Mouse (Mus musculus) heart, postnatal 25 days (tissue): ENCODE measurements around the gene Cphx1. TPM values are rescaled to one million over a fixed set of nuclear protein-coding genes. Genes with fewer than 3 reads are reported as not detected.
"Not testable (repeated sequence)": the region's sequence is repeated elsewhere in the genome, so short reads cannot be mapped to it uniquely, and the experiment has no call there.

Experiments used
- DNase-seq: peaks from one replicate; pipeline ENCODE4 v3.0.0; 2022; ENCODE audit warnings: low spot score
- intact Hi-C: fragments of 180-260 bp; cut with DNase I; formaldehyde crosslinking; loops from one replicate; pipeline ENCODE4 v1.15.1; 2025
- total RNA-seq, 2 experiments: library from RNA; stranded (reverse); gene quantifications; 2 replicates each; pipeline ENCODE4 v1.2.3; 2021

The Cphx1 gene
- total RNA-seq = not detected

DNA sequence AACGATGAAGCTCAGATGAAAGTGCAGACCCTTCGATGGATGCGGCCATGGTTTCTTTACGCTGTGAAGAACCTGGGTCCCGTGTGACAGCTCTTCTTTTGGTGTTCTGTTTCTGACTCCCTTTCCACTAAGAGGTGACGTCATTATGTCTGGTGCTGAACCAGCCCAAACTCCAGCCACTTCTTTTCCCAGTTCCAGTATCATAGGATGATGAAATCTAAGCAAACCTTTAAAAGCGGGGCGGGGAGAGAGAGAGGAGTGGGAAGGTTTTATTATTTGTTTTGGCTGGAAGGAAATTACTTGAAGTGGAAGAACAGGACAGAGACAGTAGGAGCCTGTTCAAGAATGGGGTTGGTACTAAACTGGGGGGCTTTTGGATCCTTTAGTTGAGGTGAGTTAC, at the start of gene Cphx1:
TSS of gene Cphx1 (plus strand) at position 301 of the 400 bp plus-strand sequence.
- intact Hi-C loops, DNase-seq: not testable (repeated sequence)

DNA sequence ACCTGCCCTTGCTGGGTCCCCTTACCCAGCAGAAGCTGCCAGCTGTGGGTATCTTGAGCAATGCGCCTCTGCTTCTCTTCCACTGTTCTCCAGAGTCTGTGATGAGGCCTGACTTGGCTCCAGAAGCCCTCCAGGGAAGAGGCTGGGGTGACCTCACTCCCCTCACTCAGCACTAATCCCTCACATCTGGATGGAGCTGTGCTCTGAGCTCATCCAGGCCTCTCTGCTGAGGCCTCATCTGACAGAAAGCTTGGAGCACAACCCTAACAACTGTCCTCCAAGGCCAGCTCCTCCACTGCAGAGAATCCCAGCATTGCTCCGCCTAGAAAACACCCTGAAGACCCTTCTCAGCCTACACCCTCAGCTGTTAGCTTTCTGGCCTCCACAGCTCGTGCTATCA, 43.5 kb upstream of the Cphx1 start:
- DNase-seq, intact Hi-C loops: not testable (repeated sequence)

DNA sequence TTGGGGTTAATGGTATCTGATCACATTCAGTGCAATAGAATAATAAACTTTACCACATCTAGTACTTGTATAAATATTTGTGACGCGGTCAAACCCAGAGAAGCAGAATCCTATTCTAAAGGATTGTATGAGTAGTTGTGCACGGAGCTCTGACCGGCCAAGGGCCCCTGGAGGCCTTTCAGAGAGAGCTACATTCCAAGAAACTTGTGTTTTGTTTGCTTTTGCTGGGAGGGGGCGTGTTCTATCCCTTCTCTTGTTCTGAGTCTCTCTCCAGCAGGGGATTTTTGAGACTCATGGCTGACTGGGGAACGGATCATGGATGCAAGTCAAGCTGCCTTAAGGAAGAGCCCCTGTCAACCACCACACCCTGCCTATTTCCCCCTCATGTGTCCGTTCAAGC, 42.4 kb upstream of the Cphx1 start:
- intact Hi-C loops, DNase-seq: not testable (repeated sequence)

DNA sequence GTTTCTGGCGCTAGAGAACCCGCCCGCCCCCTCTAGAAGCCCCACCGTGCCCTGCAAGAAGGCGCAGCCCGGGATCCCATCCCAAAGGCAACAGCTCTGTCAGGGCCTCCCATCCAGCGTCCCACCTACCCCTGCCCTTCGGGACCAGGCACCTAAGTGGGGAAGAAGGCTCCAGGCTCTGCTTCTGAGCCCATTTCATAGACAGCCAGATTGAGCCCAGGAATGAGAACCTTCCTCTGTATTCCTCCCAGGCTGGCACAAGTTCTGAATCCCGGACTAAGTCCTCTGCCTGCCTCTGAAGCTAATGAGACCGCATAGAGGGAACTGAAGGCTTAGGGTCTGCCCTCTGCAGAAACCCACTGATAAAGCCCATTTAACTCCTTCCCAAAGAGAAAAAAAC, 35.1 kb upstream of the Cphx1 start, which contains the start of gene Plac9a:
TSS of gene Plac9a (minus strand) at position 101 of the 400 bp plus-strand sequence.
- DNase-seq, intact Hi-C loops: not testable (repeated sequence)

DNA sequence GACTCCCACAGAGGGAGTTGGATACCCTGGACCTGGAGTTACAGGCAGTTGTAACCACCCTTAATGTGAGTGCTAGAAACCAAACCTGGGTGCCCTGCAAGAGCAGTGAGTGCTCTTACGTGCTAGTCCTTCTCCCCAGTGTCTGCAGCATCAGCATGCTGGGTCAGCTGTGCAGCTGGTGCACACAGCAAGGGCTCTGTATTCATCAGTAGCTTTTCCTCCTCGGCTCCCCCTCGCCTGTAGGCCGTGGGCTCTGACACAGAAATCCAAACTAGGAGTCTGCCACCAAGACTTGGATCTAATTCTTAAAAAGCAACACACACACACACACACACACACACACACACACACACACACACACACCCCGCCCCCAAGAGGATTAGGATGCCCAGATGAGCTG, 32.9 kb upstream of the Cphx1 start:
- DNase-seq, intact Hi-C loops: not testable (repeated sequence)

DNA sequence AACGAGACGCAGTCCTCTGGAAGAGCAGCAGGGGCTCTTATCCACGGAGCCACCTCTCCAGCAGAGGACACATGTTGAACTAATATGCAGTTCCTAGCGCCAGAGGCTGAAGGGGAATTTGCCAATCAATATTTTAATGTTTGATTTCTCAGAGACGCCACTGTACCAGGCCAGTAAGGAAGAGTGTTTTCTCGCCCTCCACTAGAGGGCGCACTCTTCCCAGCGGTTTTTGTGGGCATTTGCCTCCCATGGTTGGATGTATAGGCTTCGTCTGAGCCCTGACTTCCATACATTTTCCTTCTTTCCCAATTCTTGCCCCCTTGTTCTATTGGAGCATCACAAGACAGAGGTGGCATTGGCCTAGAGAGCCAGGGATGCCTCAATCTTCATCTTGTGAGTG, 30.8 kb upstream of the Cphx1 start:
- intact Hi-C loops, DNase-seq: not testable (repeated sequence)

DNA sequence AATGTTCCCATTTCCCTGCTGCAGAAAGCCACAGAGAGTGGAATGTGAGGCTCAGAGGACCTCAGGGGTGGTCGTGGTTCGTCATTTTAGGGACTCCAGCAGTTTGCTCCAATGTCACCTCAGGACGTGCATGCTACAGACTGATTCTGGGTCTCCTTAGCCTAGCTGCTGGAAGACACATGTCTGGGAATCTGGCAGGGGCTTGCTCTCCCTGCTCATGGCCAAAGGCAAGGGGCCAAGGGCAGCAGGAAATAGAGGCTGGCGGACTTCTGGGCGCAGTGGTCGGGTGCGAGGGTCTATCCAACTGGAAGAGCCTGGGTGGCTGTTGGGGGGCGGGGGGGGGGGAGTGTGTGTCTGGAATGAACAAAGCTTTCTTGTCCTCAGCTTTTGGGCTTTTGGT, 29.1 kb upstream of the Cphx1 start:
- DNase-seq, intact Hi-C loops: not testable (repeated sequence)

DNA sequence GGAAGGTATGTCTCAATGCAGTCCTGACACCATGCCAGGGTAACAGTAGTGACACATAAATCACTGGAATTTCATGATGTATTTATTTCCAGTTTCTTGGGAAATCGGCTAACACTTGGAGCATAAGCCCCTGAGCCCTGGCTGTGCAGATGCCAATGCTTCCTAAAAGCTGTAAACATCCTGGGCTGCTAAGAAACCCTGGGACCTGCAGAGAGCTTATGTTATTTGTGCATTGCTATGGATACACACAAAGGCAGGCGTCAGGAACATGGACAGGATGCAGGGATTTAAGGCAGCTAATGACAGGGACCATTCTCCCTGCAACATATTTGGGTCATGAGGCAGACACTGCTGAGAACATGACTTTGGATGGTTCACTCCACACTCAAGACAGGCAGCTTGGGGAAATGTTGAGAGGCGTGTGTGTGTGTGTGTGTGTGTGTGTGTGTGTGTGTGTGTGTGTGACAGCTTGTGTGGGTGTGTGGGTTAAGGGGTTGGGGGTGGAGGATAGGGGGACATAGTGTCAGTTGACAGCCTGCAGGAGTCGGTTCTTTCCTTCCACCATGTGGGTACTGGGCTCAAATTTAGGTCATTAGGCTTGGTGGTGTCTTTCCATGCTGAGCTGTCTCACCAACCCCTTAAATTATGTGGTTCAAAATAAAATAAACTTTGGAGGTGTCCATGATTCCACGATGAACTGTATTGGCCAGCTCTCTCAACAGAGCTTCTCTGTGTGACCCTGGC, 19.5 kb upstream of the Cphx1 start:
- DNase-seq, intact Hi-C loops: not testable (repeated sequence)

DNA sequence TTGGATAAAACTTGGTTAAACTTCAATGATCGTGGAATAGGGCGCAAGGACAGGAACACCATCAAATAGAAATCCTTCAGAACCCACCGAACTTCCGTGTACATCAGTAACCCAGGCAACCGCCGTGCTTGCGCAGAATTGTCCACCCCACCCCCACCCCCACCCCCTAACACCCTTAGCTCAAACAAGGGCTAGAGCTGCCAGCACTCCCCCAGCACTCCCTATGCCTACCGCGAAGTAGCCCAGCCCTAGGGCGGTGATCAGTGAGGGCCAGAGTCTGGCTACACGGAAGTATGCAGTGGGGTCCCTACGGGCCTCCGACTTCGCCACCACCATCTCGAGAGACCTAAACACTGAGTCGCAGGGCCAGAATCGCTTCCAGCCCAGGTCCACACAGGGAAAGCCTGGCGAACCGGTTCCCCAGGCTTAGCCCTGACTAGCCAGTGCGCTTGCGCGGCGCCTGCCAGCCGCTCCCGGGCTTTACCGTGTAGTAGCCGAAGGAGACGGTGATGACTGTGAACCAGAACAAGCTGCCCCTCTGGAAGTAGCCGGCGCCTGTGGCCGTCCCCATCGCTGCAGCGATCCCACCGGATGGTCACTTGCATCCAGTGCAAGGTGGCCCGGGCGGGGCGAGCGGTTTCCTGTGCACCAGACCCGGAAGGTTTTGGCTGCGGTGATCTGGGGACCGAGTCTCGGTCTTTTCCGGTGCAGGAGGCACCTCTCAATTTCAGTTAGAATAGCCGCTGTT, 11.1 kb upstream of the Cphx1 start:
- intact Hi-C loops, DNase-seq: not testable (repeated sequence)

DNA sequence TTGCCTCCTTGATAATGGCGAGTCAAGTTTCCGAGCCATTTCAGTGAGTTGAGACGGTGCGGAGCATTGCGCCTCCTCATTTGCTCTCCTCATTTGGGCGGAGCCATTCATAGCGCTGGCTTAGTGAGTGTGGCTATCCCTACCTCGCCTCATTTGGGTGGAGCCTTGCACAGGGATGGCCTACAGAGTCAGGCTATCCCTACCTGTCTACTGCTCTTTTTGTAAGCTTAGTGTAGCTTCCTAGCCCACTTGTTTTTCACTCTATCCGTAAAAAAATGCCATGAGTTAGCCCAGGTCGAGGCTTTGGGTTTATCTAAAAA, 10.6 kb upstream of the Cphx1 start, which contains the start of gene Tmem254a:
TSS of gene Tmem254a (minus strand) at position 111 of the 320 bp plus-strand sequence.
- intact Hi-C loops, DNase-seq: not testable (repeated sequence)

DNA sequence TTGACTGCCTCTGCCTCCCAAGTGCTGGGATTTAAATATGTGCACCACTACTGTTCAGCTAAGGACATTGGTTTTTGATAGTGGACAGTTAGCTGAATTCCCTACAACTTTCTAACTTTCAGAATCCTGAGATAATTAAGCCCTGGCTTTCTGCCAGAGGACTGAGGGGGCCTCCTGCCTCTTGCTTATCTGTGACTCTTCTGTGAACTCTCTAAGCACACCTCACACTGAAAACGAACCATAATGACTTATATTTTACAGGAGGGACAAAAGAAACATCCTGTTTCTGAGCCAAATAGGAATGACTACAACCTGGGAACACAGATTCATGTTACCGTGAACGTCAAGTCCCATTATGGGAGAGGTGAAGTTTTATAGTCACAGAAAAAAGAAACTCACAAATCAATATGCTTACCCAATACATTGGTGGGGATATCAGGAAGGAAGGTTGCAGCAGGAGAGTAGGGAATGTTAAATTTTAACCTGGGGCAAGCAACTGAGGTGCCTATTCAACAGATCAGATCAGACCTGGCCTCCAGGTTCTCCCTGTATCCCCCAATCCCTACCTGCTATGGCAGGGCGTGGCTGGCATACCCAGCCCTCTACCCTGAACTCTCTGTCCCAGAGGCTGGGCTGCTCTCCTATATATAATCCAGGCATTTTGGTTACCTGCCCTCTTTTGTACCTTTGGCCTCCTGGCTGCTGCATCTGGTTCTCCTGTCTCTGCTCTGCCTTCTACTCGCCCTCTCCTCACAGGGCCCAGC, 1.1 kb upstream of the Cphx1 start:
- DNase-seq, intact Hi-C loops: not testable (repeated sequence)

DNA sequence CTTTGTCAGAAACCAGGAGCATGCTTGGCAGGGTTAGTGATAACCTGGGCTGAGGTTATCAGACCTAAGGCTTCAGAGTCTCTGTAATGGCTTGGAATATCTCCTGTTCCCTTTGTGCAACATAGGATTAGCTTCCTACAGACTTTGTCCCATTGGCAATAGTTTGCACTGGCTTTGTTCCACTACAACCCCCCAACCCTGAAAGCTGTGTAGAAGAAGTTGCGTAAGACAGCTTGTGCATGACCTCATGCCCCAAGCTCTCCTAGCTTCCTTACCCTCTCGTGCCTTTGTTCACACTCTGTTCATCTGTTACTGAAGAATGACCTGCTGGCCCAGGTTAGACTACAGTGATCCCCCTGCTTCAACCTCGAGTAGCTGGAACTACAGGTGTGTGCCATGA, 19.8 kb downstream of the Cphx1 start:
- intact Hi-C loops, DNase-seq: not testable (repeated sequence)

DNA sequence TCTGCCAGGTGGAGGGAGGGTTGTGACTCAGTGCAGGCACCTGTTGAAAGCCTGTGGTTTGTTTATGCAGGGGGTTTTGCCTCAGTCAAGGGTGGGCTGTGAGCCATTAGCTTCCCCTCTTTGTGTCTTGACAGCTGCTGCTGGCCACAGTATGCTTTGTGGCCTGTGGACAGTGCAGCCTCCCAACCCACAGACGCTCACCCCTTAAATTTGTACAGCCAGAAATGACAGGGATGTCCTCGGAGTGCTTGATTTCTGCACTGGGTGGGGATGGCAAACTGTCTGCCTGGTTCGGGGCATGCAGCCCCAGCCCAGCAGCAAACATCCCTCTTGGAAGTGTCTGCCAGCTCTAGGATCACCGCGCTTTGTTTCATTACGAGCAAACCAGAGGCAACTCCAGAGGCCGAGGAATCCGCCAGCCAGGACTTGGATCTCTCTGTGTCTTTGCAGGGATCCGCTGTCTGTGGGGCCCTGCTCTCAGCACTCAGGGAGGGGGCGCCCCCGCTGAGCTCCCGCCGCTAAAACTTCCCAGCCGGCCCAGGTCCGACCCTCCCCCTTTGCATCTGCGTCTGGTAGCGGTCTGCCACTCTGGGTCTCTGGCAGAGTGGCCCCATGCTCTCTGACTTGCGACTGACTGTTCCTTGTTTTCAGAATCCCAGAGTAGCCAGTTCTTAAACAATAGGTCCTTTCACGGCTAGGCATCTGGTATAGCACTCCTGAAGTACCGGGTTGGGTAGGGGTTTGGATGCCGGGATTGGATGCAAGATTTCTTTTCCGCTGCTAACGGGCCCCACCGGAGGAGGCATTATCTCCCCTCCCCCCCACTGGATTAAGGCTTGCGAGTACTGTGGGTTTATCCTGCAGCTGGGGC, 40.5 kb downstream of the Cphx1 start, which contains the start of gene Duxbl1:
TSS of gene Duxbl1 (plus strand) at position 207 of the 871 bp plus-strand sequence.
- intact Hi-C loops, DNase-seq: not testable (repeated sequence)

DNA sequence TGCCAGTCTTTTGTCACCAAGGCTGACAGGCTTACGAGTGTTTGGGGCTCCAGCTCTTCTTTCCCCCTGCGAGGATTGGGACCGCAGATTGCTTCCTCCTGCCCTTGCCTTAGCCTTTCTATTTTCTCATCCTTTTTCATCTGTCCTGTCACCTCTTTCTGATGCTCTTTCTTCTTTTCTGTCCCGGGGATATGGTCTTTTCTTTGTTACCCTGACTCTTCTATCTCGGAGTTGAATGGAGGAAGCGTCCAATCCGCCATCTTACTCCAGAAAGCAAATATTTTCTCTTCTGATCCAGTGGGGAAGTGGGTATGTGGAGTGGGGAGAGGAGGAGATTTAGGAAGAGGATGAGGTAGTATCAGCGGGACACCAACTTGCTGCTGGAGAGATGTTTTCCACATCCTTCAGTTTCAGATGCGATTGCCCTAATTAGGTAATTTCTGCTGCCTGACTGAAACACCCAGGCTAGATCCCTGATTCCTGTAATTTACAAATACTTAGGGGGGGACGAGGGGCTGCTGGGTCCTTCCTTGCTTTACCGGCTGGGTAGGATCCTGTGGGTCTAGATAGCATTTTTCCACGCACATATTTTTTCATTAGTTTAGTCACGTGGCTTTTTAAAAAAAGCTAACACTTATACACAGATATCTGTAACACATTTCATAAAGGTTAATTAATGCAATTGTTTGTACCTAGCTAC, 41.3 kb downstream of the Cphx1 start:
- intact Hi-C loops, DNase-seq: not testable (repeated sequence)

DNA sequence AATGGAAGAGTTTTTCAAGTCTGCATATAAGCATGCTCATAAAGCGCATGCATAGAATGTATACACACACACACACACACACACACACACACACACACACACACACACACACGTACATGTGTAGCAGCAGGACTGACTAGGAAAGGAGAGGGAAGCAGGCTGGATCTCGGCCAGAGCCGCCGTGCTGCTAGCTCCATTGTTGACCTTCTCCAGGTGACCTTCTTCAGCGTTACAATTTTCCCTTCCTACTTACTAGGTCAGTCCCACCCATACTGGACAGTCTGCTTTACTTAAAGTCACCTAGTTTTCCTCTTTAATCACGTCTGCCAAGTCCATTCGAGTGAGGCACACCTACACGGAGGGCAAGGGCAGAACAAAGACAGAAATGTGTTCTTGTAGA, 43.8 kb downstream of the Cphx1 start:
- DNase-seq, intact Hi-C loops: not testable (repeated sequence)
